Mouse (Mus musculus) kidney, postnatal 25 days (tissue): ENCODE results near the gene Nek7.

Experiments
- DNase-seq, 2 experiments: peaks; one replicate each; pipeline ENCODE4 v3.0.0; 2021; ENCODE audit warnings: mixed read lengths in 2 of 2

Gene Nek7

DNA sequence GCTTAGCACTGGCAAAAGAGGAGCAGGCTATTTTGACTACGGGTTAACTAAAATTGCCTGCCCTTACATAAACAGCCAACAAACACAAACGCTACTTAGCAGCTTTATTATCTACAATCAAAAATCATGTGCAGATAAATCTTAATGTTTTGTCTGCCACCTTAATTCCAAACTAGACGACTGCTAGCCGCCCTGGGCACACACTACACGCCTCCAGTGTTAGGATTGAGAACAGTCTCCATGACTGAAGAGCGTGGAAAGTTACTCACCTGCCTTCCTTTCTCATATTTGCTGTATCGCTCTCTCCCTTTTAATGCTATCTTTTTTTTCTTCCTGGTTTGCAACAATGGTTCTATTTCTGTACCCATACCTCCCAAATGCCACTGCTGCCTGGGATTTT is 12.1 kb downstream of the Nek7 start:
- DNase-seq: no peak

GRCm38 (mm10) chr1:138606771-138607170 is 13.2 kb downstream of the Nek7 start:
- DNase-seq: peak in 1 of 2 experiments; percentile 54

DNA sequence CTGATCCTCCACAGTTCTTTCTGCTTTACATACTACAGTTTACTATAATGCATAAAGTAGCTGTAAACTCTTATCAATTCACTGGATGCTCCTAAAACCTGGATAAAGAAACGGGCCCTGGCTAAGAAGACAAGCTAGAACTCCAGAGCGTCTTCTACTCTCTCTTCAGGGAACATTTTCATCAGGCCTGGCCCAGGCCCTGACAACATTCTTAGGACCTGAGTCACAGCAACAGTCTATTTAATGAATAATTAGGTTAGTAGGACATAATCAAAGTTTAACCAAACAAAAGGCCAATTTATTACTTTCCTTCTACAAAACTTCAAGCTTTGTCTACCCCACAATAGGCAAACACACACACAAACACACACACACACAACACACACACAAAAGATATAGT is 15.2 kb downstream of the Nek7 start:
- DNase-seq: peak in 1 of 2 experiments; percentile 45

GRCm38 (mm10) chr1:138603974-138604373 is 16.0 kb downstream of the Nek7 start:
- no peak for DNase-seq

DNA sequence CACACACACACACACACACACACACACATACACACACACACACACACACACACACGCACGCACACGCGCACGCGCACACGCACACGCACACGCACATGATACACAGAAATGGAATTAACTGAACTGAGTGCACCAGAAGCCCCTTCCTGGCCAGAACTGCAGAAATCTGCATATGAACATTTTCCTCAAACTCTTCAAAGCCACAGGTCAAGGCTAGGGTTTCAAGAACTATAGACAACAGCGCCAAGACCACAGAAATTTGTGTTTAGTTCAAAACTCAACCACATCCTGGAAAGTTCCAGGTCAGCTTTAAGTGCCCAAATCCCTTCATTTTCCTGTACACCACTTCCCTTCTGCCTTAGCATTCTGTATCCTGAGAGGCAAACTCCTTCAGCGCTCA is 21.9 kb downstream of the Nek7 start:
- no peak for DNase-seq

- no peak for DNase-seq
These were observed 23.7 kb downstream of the Nek7 start for GRCm38 (mm10) chr1:138596127-138596706.

DNA sequence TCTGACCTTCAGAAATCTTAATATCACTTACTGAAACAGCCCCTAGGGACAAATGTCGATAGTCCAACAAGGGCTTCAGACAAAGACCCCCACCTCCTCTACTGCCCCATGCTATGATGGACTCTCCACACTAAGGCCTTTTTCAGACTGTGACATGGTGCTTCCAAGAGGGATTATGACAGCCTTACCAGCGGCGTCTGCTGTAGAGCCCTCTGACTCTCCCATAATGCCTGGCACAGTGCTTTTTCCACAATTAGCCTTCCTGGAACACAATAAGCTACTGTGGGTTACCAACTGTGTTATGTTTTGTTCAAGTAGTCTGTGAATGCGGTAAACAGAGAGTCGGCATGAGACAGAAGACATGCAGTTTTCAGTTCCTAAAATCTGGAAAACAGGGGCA is 25.0 kb downstream of the Nek7 start:
- DNase-seq: no peak

- DNase-seq: no peak
These were observed 26.0 kb downstream of the Nek7 start for GRCm38 (mm10) chr1:138593922-138594321.

DNA sequence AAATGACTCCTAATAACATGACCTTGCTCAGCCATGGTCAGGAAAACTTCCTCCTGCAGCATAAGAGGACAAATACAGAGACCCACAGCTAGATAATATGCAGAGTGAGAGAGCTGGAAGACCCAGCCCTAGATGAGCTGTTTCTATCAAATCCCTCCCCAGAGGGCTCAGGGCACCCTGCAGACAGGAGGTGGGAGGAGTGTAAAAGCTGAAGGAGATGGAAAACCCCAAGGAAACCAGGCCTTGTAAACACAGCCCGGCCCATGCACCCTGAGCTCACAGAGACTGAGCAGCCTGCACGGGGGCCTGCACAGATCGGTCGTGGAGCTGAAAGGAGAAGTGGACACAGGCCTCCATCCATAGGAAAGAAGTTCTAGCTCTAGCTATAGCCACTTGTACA is 27.5 kb downstream of the Nek7 start:
- no peak for DNase-seq

- DNase-seq: no peak
These were observed 29.4 kb downstream of the Nek7 start for GRCm38 (mm10) chr1:138590451-138591022.

DNA sequence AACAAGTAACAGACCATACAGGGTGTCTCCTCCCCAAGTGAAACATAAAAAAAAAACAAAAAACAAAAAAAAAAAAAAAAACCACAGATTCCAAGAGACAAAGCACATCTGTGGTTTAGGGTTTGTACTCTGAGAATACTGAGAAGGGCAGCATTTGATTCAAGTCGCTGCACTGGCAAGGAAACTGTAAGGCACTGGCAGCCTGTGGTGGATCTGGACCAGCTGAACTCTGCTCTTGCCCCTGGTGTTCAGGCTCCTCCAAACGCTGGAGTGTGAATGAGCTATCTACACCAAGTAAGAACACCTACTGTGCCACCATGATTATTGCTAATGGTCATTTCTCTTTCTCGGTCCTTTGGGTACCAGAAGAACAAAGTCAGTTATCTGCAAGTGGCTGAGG is 30.8 kb downstream of the Nek7 start:
- DNase-seq: peak in 1 of 2 experiments; percentile 45

- no peak for DNase-seq
These were observed 32.1 kb downstream of the Nek7 start for GRCm38 (mm10) chr1:138587812-138588211.

GRCm38 (mm10) chr1:138586891-138587290 is 33.0 kb downstream of the Nek7 start:
- DNase-seq: peak; percentile 35 to 59

DNA sequence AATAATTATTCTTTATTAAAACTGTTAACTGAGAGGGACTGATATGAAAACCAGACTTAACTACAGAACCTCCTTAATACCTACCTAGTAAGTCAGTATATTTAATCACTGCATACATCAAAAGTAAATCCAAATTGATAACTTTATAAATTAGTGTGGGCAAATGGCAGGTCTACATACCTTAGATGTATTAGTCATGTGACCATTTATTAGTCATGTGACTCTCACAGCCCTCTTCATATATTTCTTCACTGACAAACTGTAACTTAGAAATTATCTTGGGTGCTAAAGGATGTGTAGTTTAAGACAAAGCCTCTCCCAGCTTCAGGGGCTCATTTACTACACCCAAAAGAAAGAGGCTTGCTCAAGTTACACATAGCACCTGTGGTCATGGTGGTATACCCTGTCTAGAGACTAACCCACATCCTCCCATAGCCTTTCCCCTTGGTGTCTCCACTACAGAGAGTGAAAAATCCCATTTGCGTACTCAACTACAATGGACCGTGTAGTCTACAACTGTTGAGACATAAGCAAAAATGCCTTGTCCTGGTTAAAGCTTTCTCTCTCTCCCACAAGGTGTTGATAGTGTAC is 35.4 kb downstream of the Nek7 start:
- DNase-seq: no peak

DNA sequence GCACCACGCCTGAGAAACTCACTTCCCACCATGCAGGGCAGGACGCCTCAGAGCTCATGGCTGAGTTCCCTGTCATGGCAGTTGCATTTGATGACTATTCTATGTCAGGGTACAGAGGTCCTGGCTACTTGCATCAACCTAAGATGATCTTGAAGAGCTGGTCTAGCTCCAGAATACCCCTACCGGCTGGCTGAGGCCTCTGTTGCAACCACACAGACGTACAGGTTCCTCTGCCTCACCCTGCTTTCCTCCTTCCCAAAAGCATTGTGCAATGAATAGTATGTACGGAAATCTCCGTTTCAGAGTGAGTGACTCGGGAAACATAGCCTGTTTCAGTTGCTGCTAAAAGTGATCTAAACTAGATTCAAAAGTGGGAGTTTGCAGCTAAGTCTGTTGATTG is 37.7 kb downstream of the Nek7 start:
- no peak for DNase-seq

DNA sequence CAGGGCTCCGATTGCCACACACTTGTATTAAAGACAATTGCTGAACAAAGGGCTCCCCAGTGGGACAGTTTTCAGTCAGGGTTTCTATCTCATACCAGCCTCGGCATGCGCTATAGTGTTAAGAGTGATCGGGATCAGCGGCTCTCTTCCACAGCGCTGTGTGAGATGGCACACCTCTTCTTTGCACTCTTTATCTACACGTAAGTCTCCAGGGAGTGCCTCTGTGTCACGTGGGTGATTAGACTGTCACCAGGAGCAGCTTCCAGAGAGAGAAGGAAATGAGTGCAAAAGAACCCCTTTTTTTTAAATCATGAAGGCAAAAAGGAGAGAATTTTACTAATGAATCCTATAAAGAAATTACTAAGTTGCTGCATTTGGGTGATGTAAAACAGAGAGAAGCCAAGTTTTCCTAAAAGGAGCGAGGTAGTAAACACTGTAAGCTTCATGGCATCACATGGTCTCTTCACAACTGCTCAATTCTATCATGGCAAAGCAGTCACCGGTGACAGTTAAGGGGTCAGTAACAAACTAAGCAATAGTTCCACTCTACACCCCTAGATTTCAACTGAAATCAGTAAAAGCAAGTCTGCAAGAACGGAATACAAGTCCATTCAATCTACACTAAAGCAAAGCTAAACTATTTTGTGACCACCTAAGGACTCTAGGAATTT is 40.0 kb downstream of the Nek7 start:
- no peak for DNase-seq

DNA sequence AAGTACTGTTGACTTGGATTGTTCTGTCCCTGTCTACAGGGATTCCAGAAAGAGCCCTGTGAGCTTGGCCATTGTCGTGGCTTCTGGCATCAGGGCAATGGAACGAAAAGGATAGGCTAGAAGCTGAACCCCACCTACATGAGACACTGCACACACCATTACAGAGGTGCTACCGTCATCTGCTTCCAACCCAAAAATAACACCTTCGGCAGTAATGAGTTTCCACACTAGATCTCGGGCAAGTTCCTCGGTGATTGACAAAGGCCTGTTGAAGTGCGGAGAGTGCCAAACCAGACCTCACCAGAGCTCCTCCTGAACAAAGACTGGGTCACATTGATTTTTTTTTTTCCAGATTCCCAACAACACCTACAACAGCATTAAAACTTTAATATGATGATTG is 40.7 kb downstream of the Nek7 start:
- DNase-seq: no peak

- peak; percentile 35 to 52 for DNase-seq
These were observed 43.1 kb downstream of the Nek7 start for GRCm38 (mm10) chr1:138576803-138577202.

DNA sequence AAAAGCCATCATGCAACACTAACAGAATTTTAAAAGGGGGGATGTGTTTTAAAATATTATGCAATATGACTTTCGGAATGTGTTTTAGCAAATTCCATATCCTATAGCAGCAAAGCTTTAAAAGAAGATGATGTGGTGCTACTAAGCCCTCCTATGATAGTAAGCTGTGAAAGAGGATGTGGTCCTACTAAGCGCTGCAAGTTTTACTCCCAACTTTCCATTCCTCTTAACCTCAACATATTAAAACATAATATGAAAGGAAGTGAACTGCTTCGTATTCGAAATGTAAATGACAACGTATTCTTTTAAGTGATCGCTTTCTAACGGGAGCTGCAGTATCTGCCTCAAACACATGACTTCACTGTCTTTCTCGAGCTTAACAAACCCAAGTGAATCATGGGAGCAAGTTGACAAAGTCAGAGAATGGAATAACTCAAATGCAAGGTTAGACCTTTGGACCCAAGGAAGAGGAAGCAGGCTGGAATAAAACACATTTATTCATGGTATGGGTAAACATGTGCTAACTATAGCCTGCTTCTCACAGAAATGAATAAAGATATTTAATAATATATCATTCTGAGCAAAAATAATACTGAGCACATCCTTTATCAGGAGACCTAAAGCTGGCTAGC is 43.8 kb downstream of the Nek7 start:
- no peak for DNase-seq

GRCm38 (mm10) chr1:138575629-138576028 is 44.3 kb downstream of the Nek7 start:
- no peak for DNase-seq

DNA sequence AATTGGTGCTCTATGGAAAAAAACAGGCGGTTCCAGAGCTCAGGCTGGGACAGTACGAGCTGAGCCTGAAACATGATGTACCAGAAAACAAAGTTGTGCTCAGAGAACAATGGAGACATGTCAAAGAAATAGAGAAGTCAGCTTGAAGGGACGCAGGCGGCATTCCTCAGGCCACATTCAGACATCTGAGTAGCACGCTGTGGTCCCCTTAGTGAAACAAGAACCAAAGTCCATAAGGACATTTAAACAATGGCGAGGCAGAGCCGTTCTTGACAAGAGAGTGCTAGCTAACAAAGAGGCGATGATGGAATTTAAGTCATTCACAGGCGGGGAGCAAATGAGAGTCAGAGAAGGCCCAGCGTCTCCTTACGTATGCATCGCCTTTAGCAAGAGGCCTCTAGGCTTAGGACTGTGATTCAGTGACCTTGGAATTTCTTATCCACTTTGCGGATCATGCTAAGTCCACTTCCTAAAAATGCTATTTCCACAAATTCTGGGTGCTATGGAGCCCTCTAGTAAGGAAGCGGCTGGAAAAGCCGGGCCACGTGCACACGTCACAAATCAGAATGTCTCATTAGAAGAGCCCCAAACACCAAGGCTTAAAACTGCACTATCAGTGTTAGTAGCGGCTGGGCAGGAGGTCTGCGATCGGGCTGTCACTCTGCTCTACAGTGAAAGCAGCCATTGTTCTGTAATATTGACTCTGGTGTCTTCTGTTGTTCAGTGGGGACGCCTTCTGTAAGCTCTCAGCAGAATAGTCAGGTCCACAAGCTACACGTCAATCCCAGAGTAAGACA is 48.2 kb downstream of the Nek7 start:
- DNase-seq: peak in 1 of 2 experiments; percentile 50

GRCm38 (mm10) chr1:138571038-138571441 is 48.9 kb downstream of the Nek7 start:
- DNase-seq: no peak
